In genomic region chr1:51681872-51682271, GRCm38 (mm10) we compare ENCODE assay signal across 16 mouse cellular contexts.
"Had no signal": no experiment of that assay in that cellular context is flagged by ENCODE, and none has a peak within 500 bp of the region (broad histone marks: within the 10 kb centered on the region; RNA-seq: fewer than 3 reads in every experiment).

No protein-coding gene starts in this region.

- H3K36me3 ChIP-seq: midbrain, embryonic 10.5 days; midbrain, embryonic 13.5 days; midbrain, embryonic 15.5 days; neural tube, embryonic 13.5 days; neural tube, embryonic 15.5 days; stomach, embryonic 15.5 days had no signal

- DNase-seq: lung, adult 18-20 months; lung, embryonic 14.5 days; lung, postnatal 10 days; lung, postnatal 4 days; retina, postnatal 1 day; right cerebral cortex, postnatal 14 days; thymus, adult 18-20 months; thymus, postnatal 14 days; thymus, postnatal 36 days had no signal

- ATAC-seq: midbrain, embryonic 13.5 days had no signal

- H3K27me3 ChIP-seq: midbrain, embryonic 13.5 days; midbrain, embryonic 15.5 days; neural tube, embryonic 13.5 days; neural tube, embryonic 15.5 days; stomach, embryonic 15.5 days had no signal

- H3K9me3 ChIP-seq: midbrain, embryonic 10.5 days; midbrain, embryonic 13.5 days; midbrain, embryonic 15.5 days; neural tube, embryonic 13.5 days; neural tube, embryonic 15.5 days; stomach, embryonic 15.5 days had no signal

- H3K4me3 ChIP-seq: midbrain, embryonic 10.5 days; midbrain, embryonic 13.5 days; midbrain, embryonic 15.5 days; myocyte; neural tube, embryonic 13.5 days; neural tube, embryonic 15.5 days; stomach, embryonic 15.5 days had no signal

- H3K4me1 ChIP-seq: midbrain, embryonic 15.5 days; neural tube, embryonic 13.5 days; neural tube, embryonic 15.5 days had no signal

- H3K27ac ChIP-seq: midbrain, embryonic 10.5 days; midbrain, embryonic 13.5 days; midbrain, embryonic 15.5 days; neural tube, embryonic 13.5 days; neural tube, embryonic 15.5 days; stomach, embryonic 15.5 days had no signal

- H3K4me2 ChIP-seq: lung, embryonic 14.5 days; midbrain, embryonic 13.5 days; midbrain, embryonic 15.5 days; neural tube, embryonic 13.5 days; neural tube, embryonic 15.5 days; stomach, embryonic 15.5 days had no signal

- H3K9ac ChIP-seq: lung, embryonic 14.5 days; midbrain, embryonic 13.5 days; midbrain, embryonic 15.5 days; neural tube, embryonic 13.5 days; neural tube, embryonic 15.5 days; stomach, embryonic 15.5 days had no signal
